Mouse (Mus musculus) hindbrain, embryonic 15.5 days (tissue): Measurements from ENCODE around the gene Nkx1-2. TPM values are rescaled to one million over a fixed set of nuclear protein-coding genes. Genes with fewer than 3 reads are reported as not detected.

Experiments
- ATAC-seq: fragments of 200-750 bp; cut with Nextera tagmentation; 2 replicates; pipeline ENCODE4 v1.8.0; 2017; ENCODE audit warnings: low read depth, moderate number of reproducible peaks, moderate TSS enrichment; ENCODE audit not compliant: low FRiP score
- H3K27ac ChIP-seq: fragments of 300-500 bp; sonication (generic); replicated peaks from 2 replicates; pipeline ENCODE4 v1.5.1; 2015; ENCODE audit warnings: mild to moderate bottlenecking, inconsistent platforms
- H3K27me3 ChIP-seq: fragments of 300-500 bp; sonication (generic); 2 replicates; pipeline ENCODE4 v1.6.1; 2015; ENCODE audit warnings: control low read depth, inconsistent platforms
- H3K36me3 ChIP-seq: fragments of 300-500 bp; sonication (generic); 2 replicates; pipeline ENCODE4 v1.6.1; 2015; ENCODE audit warnings: control low read depth, inconsistent platforms
- H3K4me1 ChIP-seq: fragments of 300-500 bp; sonication (generic); replicated peaks from 2 replicates; pipeline ENCODE4 v1.6.1; 2015; ENCODE audit warnings: control low read depth, inconsistent platforms
- H3K4me2 ChIP-seq: fragments of 300-500 bp; sonication (generic); 2 replicates; pipeline ENCODE4 v1.6.1; 2015; ENCODE audit warnings: moderate library complexity, mild to moderate bottlenecking, inconsistent platforms
- H3K4me3 ChIP-seq: fragments of 300-500 bp; sonication (generic); 2 replicates; pipeline ENCODE4 v1.5.1; 2015; ENCODE audit warnings: mild to moderate bottlenecking, inconsistent platforms
- H3K9ac ChIP-seq: fragments of 300-500 bp; sonication (generic); 2 replicates; pipeline ENCODE4 v1.6.1; 2015; ENCODE audit warnings: inconsistent platforms
- H3K9me3 ChIP-seq: fragments of 300-500 bp; sonication (generic); 2 replicates; pipeline ENCODE4 v1.6.1; 2016; ENCODE audit warnings: control low read depth, inconsistent platforms
- WGBS: fragments of 180-500 bp; shearing (Covaris S2); methylation state at CpG from one replicate; pipeline ENCODE4 v1.1.7; 2015; 5-methylcytosine and 5-hydroxymethylcytosine counted together
- polyA plus RNA-seq: library from polyadenylated mRNA; unstranded; fragments of >200 nt; fragmentation: Nextera tagmentation; extraction: Ambion mirVana; gene quantifications from 2 replicates; pipeline ENCODE4 v1.2.1, GENCODE M21; 2015

Gene Nkx1-2
- polyA plus RNA-seq, 1 experiment from 2014 or later, result 0.52 TPM

GRCm38 (mm10) chr7:132619975-132620918 is 20.8 kb upstream of the Nkx1-2 start:
- no peak overlapping the region for H3K27ac ChIP-seq
- no peak for ATAC-seq
- WGBS, result 91% methylated on average over 15 of the region's 15 CpGs
- H3K9me3 ChIP-seq, result no peaks in the 10 kb centered on the region
- H3K36me3 ChIP-seq, result no peaks in the 10 kb centered on the region
- no peaks in the 10 kb centered on the region for H3K27me3 ChIP-seq
- no peak overlapping the region for H3K4me2 ChIP-seq
- no peak overlapping the region for H3K9ac ChIP-seq
- no peak overlapping the region for H3K4me3 ChIP-seq
- 0 out of 2 replicates have a peak, but pooled peaks cover 2% of the 10 kb centered on the region for H3K4me1 ChIP-seq

DNA sequence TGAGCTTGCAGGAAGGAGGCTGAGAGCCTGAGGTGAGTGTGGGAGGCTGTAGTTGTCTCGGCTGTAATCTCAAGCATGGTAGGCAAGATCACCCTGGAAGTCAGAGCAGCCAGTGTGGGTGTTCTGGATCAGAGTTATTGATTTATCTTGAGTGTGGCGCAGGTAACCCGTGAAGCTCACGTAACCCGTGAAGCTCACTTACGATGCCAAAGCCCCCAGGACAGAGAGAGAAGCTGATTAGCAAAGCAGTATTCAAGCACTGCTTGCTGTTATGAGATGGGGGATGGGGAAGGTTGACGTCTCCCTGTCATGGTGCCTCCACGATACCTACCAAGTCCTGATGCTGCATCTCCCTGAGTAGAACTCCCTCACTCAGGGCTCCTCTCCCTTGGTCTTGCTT is 20.1 kb upstream of the Nkx1-2 start:
- Histone ChIP-seq H3K4me1 (0 out of 2 replicates have a peak, but pooled peaks cover 2% of the 10 kb centered on the region), H3K27ac (no peak overlapping the region), H3K27me3 (no peaks in the 10 kb centered on the region), H3K4me2 (no peak overlapping the region), H3K9me3 (no peaks in the 10 kb centered on the region), H3K36me3 (no peaks in the 10 kb centered on the region), H3K9ac (no peak overlapping the region), H3K4me3 (no peak overlapping the region)
- 92% methylated on average over 8 of the region's 8 CpGs for WGBS
- no peak for ATAC-seq

- H3K4me2 ChIP-seq, result no peak overlapping the region
- no peak overlapping the region for H3K4me3 ChIP-seq
- 88% methylated on average over 5 of the region's 5 CpGs for WGBS
- H3K9ac ChIP-seq, result no peak overlapping the region
- no peak for ATAC-seq
- no peaks in the 10 kb centered on the region for H3K36me3 ChIP-seq
- no peaks in the 10 kb centered on the region for H3K9me3 ChIP-seq
- no peaks in the 10 kb centered on the region for H3K27me3 ChIP-seq
- 0 out of 2 replicates have a peak, but pooled peaks cover 2% of the 10 kb centered on the region for H3K4me1 ChIP-seq
- no peak overlapping the region for H3K27ac ChIP-seq
Observed at GRCm38 (mm10) chr7:132617021-132617564, 17.7 kb upstream of the Nkx1-2 start.

DNA sequence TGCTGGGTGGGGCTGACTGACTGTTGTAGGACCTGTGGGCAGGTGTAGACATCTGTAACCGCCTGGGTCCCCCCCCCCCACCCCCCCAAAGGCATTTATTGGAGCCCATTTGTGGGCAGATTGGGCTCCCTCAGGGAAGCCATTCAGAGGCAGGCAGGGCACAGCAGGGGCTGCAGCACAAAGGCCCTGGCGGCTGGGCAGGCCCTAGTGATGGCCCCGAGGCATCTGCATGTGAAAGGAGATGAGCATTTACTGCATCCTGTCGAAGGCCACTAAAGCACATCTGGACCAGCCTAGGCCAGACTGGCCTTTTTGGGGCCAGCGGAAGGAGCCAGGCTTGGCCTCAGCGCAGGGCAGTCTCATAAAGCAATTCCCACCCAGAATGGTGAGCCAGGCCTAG is 17.0 kb upstream of the Nkx1-2 start:
- Histone ChIP-seq H3K9ac (no peak overlapping the region), H3K9me3 (no peaks in the 10 kb centered on the region), H3K4me1 (0 out of 2 replicates have a peak, but pooled peaks cover 3% of the 10 kb centered on the region), H3K27ac (no peak overlapping the region), H3K27me3 (no peaks in the 10 kb centered on the region), H3K36me3 (no peaks in the 10 kb centered on the region), H3K4me3 (no peak overlapping the region), H3K4me2 (no peak overlapping the region)
- no peak for ATAC-seq
- WGBS, result 16% methylated on average over 6 of the region's 6 CpGs

- no peak overlapping the region for H3K4me3 ChIP-seq
- H3K9me3 ChIP-seq, result no peaks in the 10 kb centered on the region
- no peak overlapping the region for H3K27ac ChIP-seq
- H3K27me3 ChIP-seq, result no peaks in the 10 kb centered on the region
- no peak overlapping the region for H3K4me2 ChIP-seq
- no peak for ATAC-seq
- H3K4me1 ChIP-seq, result peaks cover 10% of the 10 kb centered on the region
- no peak overlapping the region for H3K9ac ChIP-seq
- 13% methylated on average over 3 of the region's 3 CpGs for WGBS
- H3K36me3 ChIP-seq, result no peaks in the 10 kb centered on the region
Observed at GRCm38 (mm10) chr7:132615346-132615745, 15.9 kb upstream of the Nkx1-2 start.

- no peak overlapping the region for H3K9ac ChIP-seq
- H3K36me3 ChIP-seq, result no peaks in the 10 kb centered on the region
- H3K27me3 ChIP-seq, result no peaks in the 10 kb centered on the region
- 95% methylated on average over 8 of the region's 8 CpGs for WGBS
- H3K4me1 ChIP-seq, result peaks cover 14% of the 10 kb centered on the region
- no peak overlapping the region for H3K27ac ChIP-seq
- no peak overlapping the region for H3K4me3 ChIP-seq
- H3K4me2 ChIP-seq, result peak overlapping the region; percentile 73; the same call in 1 of the 2 replicates
- no peaks in the 10 kb centered on the region for H3K9me3 ChIP-seq
- ATAC-seq, result no peak
Observed at GRCm38 (mm10) chr7:132611530-132611929, 12.1 kb upstream of the Nkx1-2 start.

GRCm38 (mm10) chr7:132610468-132611318 is 11.3 kb upstream of the Nkx1-2 start, which contains the start of gene Lhpp:
TSS of gene Lhpp (plus strand) at chr7:132610638.
- 8% methylated on average over 44 of the region's 44 CpGs for WGBS
- ATAC-seq, result peak; percentile 93
- Histone ChIP-seq H3K36me3 (no peaks in the 10 kb centered on the region), H3K4me1 (peaks cover 12% of the 10 kb centered on the region), H3K4me3 (peak within 1 kb of the TSS; percentile 78), H3K4me2 (peak within 1 kb of the TSS; percentile 73), H3K9me3 (no peaks in the 10 kb centered on the region), H3K9ac (peak within 1 kb of the TSS; percentile 63), H3K27me3 (no peaks in the 10 kb centered on the region), H3K27ac (peak within 1 kb of the TSS; percentile 77)

DNA sequence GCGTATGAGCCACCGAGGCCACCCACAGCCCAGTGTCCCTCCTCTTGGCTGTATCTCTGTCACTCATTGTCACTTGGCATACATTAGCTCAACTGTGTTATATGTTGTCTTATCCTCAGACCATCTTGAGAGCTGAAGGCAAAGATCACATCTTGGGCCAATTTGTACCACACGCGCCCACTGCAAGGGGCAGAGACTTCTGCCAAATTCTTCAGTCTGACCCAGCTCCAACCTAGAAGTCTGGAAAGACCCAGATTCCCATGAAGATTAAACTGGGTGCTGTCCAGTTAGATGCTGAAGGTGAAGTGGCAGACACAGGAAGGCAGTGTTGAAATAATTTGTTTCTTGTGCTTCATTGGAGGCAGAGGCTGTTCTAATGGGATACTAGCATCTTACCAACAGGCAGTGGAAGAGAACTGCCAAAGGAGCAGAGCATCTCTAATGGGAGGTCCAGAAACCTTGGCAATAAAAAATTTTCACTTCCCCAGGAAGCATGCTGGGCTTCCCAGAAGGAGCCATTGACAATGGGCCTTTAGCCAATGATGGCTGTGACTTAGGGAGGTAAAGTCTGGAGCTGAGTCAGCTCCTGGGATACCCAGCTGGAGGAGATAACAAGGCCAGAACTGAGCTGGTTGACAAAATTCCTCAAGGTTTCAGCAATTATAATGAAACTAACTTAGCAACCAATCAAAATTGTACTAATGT is 9.0 kb upstream of the Nkx1-2 start:
- Histone ChIP-seq H3K9ac (no peak overlapping the region), H3K4me3 (no peak overlapping the region), H3K36me3 (no peaks in the 10 kb centered on the region), H3K27me3 (0 out of 2 replicates have a peak, but pooled peaks cover 2% of the 10 kb centered on the region), H3K4me1 (peaks cover 12% of the 10 kb centered on the region), H3K9me3 (no peaks in the 10 kb centered on the region), H3K27ac (no peak overlapping the region), H3K4me2 (no peak overlapping the region)
- 95% methylated on average over 4 of the region's 4 CpGs for whole genome bisulfite sequencing
- no peak for ATAC-seq

- Histone ChIP-seq H3K4me1 (peaks cover 5% of the 10 kb centered on the region), H3K4me3 (no peak overlapping the region), H3K9ac (no peak overlapping the region), H3K9me3 (no peaks in the 10 kb centered on the region), H3K27me3 (peaks cover 26% of the 10 kb centered on the region), H3K36me3 (no peaks in the 10 kb centered on the region), H3K27ac (no peak overlapping the region), H3K4me2 (no peak overlapping the region)
- WGBS, result 61% methylated on average over 5 of the region's 5 CpGs
- no peak for ATAC-seq
Observed at GRCm38 (mm10) chr7:132605689-132606088, 6.3 kb upstream of the Nkx1-2 start.

GRCm38 (mm10) chr7:132604720-132605119 is 5.3 kb upstream of the Nkx1-2 start:
- Histone ChIP-seq H3K4me1 (peaks cover 4% of the 10 kb centered on the region), H3K9me3 (no peaks in the 10 kb centered on the region), H3K9ac (no peak overlapping the region), H3K4me3 (no peak overlapping the region), H3K27me3 (peaks cover 36% of the 10 kb centered on the region), H3K36me3 (no peaks in the 10 kb centered on the region), H3K27ac (no peak overlapping the region), H3K4me2 (no peak overlapping the region)
- 83% methylated on average over 4 of the region's 4 CpGs for whole genome bisulfite sequencing
- no peak for ATAC-seq

GRCm38 (mm10) chr7:132600926-132601325 is 1.5 kb upstream of the Nkx1-2 start:
- Histone ChIP-seq H3K9ac (no peak overlapping the region), H3K27ac (no peak overlapping the region), H3K36me3 (no peaks in the 10 kb centered on the region), H3K9me3 (no peaks in the 10 kb centered on the region), H3K4me2 (no peak overlapping the region), H3K4me1 (peaks cover 34% of the 10 kb centered on the region), H3K27me3 (peaks cover 73% of the 10 kb centered on the region), H3K4me3 (no peak overlapping the region)
- 12% methylated on average over 8 of the region's 8 CpGs for WGBS
- ATAC-seq, result no peak
